Mouse (Mus musculus) left cerebral cortex, postnatal 25 days (tissue): ENCODE data around the gene Ubxn4. TPM values are rescaled to one million over a fixed set of nuclear protein-coding genes. Genes with fewer than 3 reads are reported as not detected.
"Not testable (repeated sequence)": the region's sequence is repeated elsewhere in the genome, so short reads cannot be mapped to it uniquely, and the experiment has no call there.

Experiments used
- DNase-seq, 2 experiments: peaks; one replicate each; pipeline ENCODE4 v3.0.0; 2022; ENCODE audit warnings: low spot score in 2 of 2, mixed read lengths in 1 of 2
- intact Hi-C: fragments of 180-260 bp; cut with DNase I; formaldehyde crosslinking; loops from one replicate; pipeline ENCODE4 v1.15.1; 2025
- total RNA-seq, 2 experiments: library from RNA; stranded (reverse); gene quantifications; 2 replicates each; pipeline ENCODE4 v1.2.3; 2021

The Ubxn4 gene
- 10 to 100 TPM; 45.8 to 48.0 TPM for total RNA-seq

- intact Hi-C loops: no loop called here
- DNase-seq: no peak
Observed at GRCm38 (mm10) chr1:128243627-128243995, at the start of gene Ubxn4. Gene Ubxn4, plus strand, starts transcription at chr1:128243964.

- intact Hi-C loops: no loop called here
- DNase-seq: no peak
Observed at GRCm38 (mm10) chr1:128194011-128194410, 49.8 kb upstream of the Ubxn4 start.

GRCm38 (mm10) chr1:128197353-128197752, 46.4 kb upstream of the Ubxn4 start:
- DNase-seq: no peak
- intact Hi-C loops: no loop called here

GRCm38 (mm10) chr1:128213261-128213660, 30.5 kb upstream of the Ubxn4 start:
- no peak for DNase-seq

GRCm38 (mm10) chr1:128221886-128222285, 21.9 kb upstream of the Ubxn4 start:
- DNase-seq: no peak
- intact Hi-C loops: no loop called here

More at GRCm38 (mm10) chr1:128213261-128213660, 30.5 kb upstream of the Ubxn4 start:
- intact Hi-C loops: no loop called here

GRCm38 (mm10) chr1:128223304-128223703, 20.5 kb upstream of the Ubxn4 start:
- intact Hi-C loops: no loop called here

GRCm38 (mm10) chr1:128235181-128235580, 8.6 kb upstream of the Ubxn4 start:
- DNase-seq: no peak
- intact Hi-C loops: no loop called here

More at GRCm38 (mm10) chr1:128223304-128223703, 20.5 kb upstream of the Ubxn4 start:
- DNase-seq: no peak

- intact Hi-C loops: no loop called here
Observed at GRCm38 (mm10) chr1:128243996-128244726, 397 bp downstream of the Ubxn4 start.

GRCm38 (mm10) chr1:128244727-128245355, 1.1 kb downstream of the Ubxn4 start:
- intact Hi-C loops: no loop called here
- no peak for DNase-seq

More at GRCm38 (mm10) chr1:128243996-128244726, 397 bp downstream of the Ubxn4 start:
- peak; percentile 96 to 98 for DNase-seq

GRCm38 (mm10) chr1:128267061-128267460, 23.3 kb downstream of the Ubxn4 start:
- DNase-seq, intact Hi-C loops: not testable (repeated sequence)

GRCm38 (mm10) chr1:128270731-128271130, 27.0 kb downstream of the Ubxn4 start:
- DNase-seq: no peak
- intact Hi-C loops: no loop called here

GRCm38 (mm10) chr1:128275908-128276307, 32.1 kb downstream of the Ubxn4 start:
- intact Hi-C loops: no loop called here
- no peak for DNase-seq

- intact Hi-C loops: no loop called here
- DNase-seq: no peak
Observed at GRCm38 (mm10) chr1:128278563-128278962, 34.8 kb downstream of the Ubxn4 start.

- no peak for DNase-seq
- intact Hi-C loops: no loop called here
Observed at GRCm38 (mm10) chr1:128281753-128282152, 38.0 kb downstream of the Ubxn4 start.

GRCm38 (mm10) chr1:128282924-128283323, 39.2 kb downstream of the Ubxn4 start:
- intact Hi-C loops: no loop called here
- DNase-seq: no peak

GRCm38 (mm10) chr1:128284157-128284690, 40.5 kb downstream of the Ubxn4 start:
- intact Hi-C loops: no loop called here
- DNase-seq: no peak

- no peak for DNase-seq
- intact Hi-C loops: loop anchor here (5.0 kb wide), 1 partner anchor 547 kb away; no protein-coding TSS in a partner anchor
Observed at GRCm38 (mm10) chr1:128285136-128285535, 41.4 kb downstream of the Ubxn4 start.

- no peak for DNase-seq
Observed at GRCm38 (mm10) chr1:128290295-128290694, 46.5 kb downstream of the Ubxn4 start.

GRCm38 (mm10) chr1:128293524-128293923, 49.8 kb downstream of the Ubxn4 start:
- peak in 1 of 2 experiments; percentile 9 for DNase-seq

More at GRCm38 (mm10) chr1:128290295-128290694, 46.5 kb downstream of the Ubxn4 start:
- intact Hi-C loops: no loop called here

GRCm38 (mm10) chr1:128295296-128295695, 51.5 kb downstream of the Ubxn4 start:
- DNase-seq: peak in 1 of 2 experiments; percentile 6

More at GRCm38 (mm10) chr1:128293524-128293923, 49.8 kb downstream of the Ubxn4 start:
- intact Hi-C loops: no loop called here

More at GRCm38 (mm10) chr1:128295296-128295695, 51.5 kb downstream of the Ubxn4 start:
- intact Hi-C loops: no loop called here
